Mouse (Mus musculus) ES-E14 (cell line): ENCODE measurements around the gene Selenop. TPM values are rescaled to one million over a fixed set of nuclear protein-coding genes. Genes with fewer than 3 reads are reported as not detected.

ENCODE experiments used
- DNase-seq: peaks from one replicate; pipeline ENCODE4 v3.0.0-alpha.2; 2013; ENCODE audit warnings: low read depth, low spot score
- H3K27ac ChIP-seq: 2 replicates; pipeline ENCODE4 v1.5.1; 2012; ENCODE audit warnings: low read depth, mild to moderate bottlenecking, low read length, moderate library complexity, mixed read lengths; ENCODE audit not compliant: poor library complexity, insufficient read depth, severe bottlenecking
- H3K36me3 ChIP-seq: 2 replicates; pipeline ENCODE4 v1.6.1; 2012; ENCODE audit warnings: mild to moderate bottlenecking, low read length, moderate library complexity, mixed read lengths; ENCODE audit not compliant: control insufficient read depth, poor library complexity, insufficient read depth, severe bottlenecking
- H3K4me1 ChIP-seq, 2 experiments: fragments of 150-350 bp in 1 of 2; sonication (generic) in 1 of 2; 2 replicates each; pipeline ENCODE4 v1.6.1; 2012; ENCODE audit warnings: low read length in 2 of 2, mild to moderate bottlenecking in 1 of 2, mixed read lengths in 1 of 2; ENCODE audit not compliant: control insufficient read depth in 2 of 2, insufficient read depth in 2 of 2, poor library complexity in 1 of 2
- H3K4me3 ChIP-seq, 2 experiments: fragments of 150-350 bp in 1 of 2; sonication (generic) in 1 of 2; 2 replicates each; pipeline ENCODE4 v1.5.1; 2012; ENCODE audit warnings: low read length in 2 of 2, low read depth in 1 of 2, mild to moderate bottlenecking in 1 of 2, mixed read lengths in 1 of 2; ENCODE audit not compliant: insufficient read depth in 1 of 2, poor library complexity in 1 of 2, severe bottlenecking in 1 of 2
- H3K9ac ChIP-seq: 2 replicates; pipeline ENCODE4 v1.6.1; 2012; ENCODE audit warnings: low read depth, mild to moderate bottlenecking, low read length, mixed read lengths; ENCODE audit not compliant: poor library complexity, insufficient read depth, severe bottlenecking
- H3K9me3 ChIP-seq: fragments of 150-350 bp; sonication (generic); 2 replicates; pipeline ENCODE4 v1.6.1; 2012; ENCODE audit warnings: low read depth, mild to moderate bottlenecking, low read length; ENCODE audit not compliant: control insufficient read depth, insufficient read depth
- CHD2 ChIP-seq: IDR thresholded peaks from 2 replicates; pipeline ENCODE4 v1.6.1; 2014; ENCODE audit warnings: mild to moderate bottlenecking, low read depth, low read length, inconsistent platforms
- HCFC1 ChIP-seq: IDR thresholded peaks from 2 replicates; pipeline ENCODE4 v1.6.1; 2012; ENCODE audit warnings: low read length, inconsistent platforms, borderline replicate concordance; ENCODE audit not compliant: insufficient read depth
- MAFK ChIP-seq: IDR thresholded peaks from 2 replicates; pipeline ENCODE4 v1.6.1; 2014; ENCODE audit warnings: mild to moderate bottlenecking, low read depth, low read length, inconsistent platforms; ENCODE audit not compliant: insufficient read depth
- ZC3H11A ChIP-seq: IDR thresholded peaks from 2 replicates; pipeline ENCODE4 v1.6.1; 2012; ENCODE audit warnings: low read depth, mild to moderate bottlenecking, inconsistent platforms, low read length, borderline replicate concordance
- ZNF384 ChIP-seq: IDR thresholded peaks from 2 replicates; pipeline ENCODE4 v1.6.1; 2012; ENCODE audit warnings: low read depth, low read length, inconsistent platforms
- in situ Hi-C, 2 experiments: fragments of 600-800 bp; cut with MboI; formaldehyde crosslinking; loops; one replicate each; pipeline ENCODE4 v1.15.1; 2025; ENCODE audit warnings: low sequenced_read_pairs in 2 of 2, inconsistent platforms in 1 of 2; ENCODE audit not compliant: unreplicated experiment in 2 of 2
- total RNA-seq: library from RNA; depleted of rRNA; stranded (reverse); fragments of 300-350 nt; gene quantifications from 2 replicates; pipeline ENCODE4 v1.2.3, GENCODE M21; 2012

Gene Selenop
- total RNA-seq, 1 experiment = 16.5 TPM

GRCm38 (mm10) chr15:3259025-3259424 is 9.3 kb upstream of the Selenop start:
- in situ Hi-C loops = no loop called here
- no peaks in the 10 kb centered on the region for H3K36me3 ChIP-seq
- no peak overlapping the region for H3K4me3 ChIP-seq
- H3K27ac ChIP-seq = no peak overlapping the region
- no peak for DNase-seq
- H3K4me1 ChIP-seq = no peaks in the 10 kb centered on the region
- no peaks in the 10 kb centered on the region for H3K9me3 ChIP-seq
- TF ChIP-seq CHD2 (no peak), MAFK (no peak), ZC3H11A (no peak), ZNF384 (no peak), HCFC1 (no peak)
- no peak overlapping the region for H3K9ac ChIP-seq

- H3K36me3 ChIP-seq = no peaks in the 10 kb centered on the region
- DNase-seq = no peak
- H3K9ac ChIP-seq = no peak overlapping the region
- in situ Hi-C loops = no loop called here
- no peaks in the 10 kb centered on the region for H3K4me1 ChIP-seq
- TF ChIP-seq ZNF384 = no peak
- TF ChIP-seq HCFC1 = no peak
- no peak for TF ChIP-seq MAFK
- no peak for TF ChIP-seq CHD2
- no peak for TF ChIP-seq ZC3H11A
- H3K27ac ChIP-seq = no peak overlapping the region
- H3K4me3 ChIP-seq = no peak overlapping the region
- no peaks in the 10 kb centered on the region for H3K9me3 ChIP-seq
Observed at GRCm38 (mm10) chr15:3260309-3260708, 8.0 kb upstream of the Selenop start.

GRCm38 (mm10) chr15:3262883-3263282 is 5.5 kb upstream of the Selenop start:
- no peak for TF ChIP-seq HCFC1
- TF ChIP-seq CHD2 = no peak
- TF ChIP-seq MAFK = no peak
- TF ChIP-seq ZNF384 = no peak
- TF ChIP-seq ZC3H11A = no peak
- no peak overlapping the region for H3K27ac ChIP-seq
- no peaks in the 10 kb centered on the region for H3K4me1 ChIP-seq
- H3K9me3 ChIP-seq = no peaks in the 10 kb centered on the region
- in situ Hi-C loops = no loop called here
- no peaks in the 10 kb centered on the region for H3K36me3 ChIP-seq
- no peak overlapping the region for H3K9ac ChIP-seq
- DNase-seq = no peak
- no peak overlapping the region for H3K4me3 ChIP-seq

- H3K9me3 ChIP-seq = no peaks in the 10 kb centered on the region
- H3K36me3 ChIP-seq = no peaks in the 10 kb centered on the region
- DNase-seq = no peak
- no peak overlapping the region for H3K4me3 ChIP-seq
- TF ChIP-seq CHD2 (no peak), MAFK (no peak), ZNF384 (no peak), HCFC1 (no peak), ZC3H11A (no peak)
- no peak overlapping the region for H3K9ac ChIP-seq
- H3K27ac ChIP-seq = no peak overlapping the region
- peaks cover 0 to 2% of the 10 kb centered on the region in 2 experiments; a peak in 1 of 4 replicates for H3K4me1 ChIP-seq
- in situ Hi-C loops = no loop called here
Observed at GRCm38 (mm10) chr15:3264293-3264692, 4.1 kb upstream of the Selenop start.

GRCm38 (mm10) chr15:3264828-3265227 is 3.5 kb upstream of the Selenop start:
- no peak for DNase-seq
- Histone ChIP-seq H3K4me3 (no peak overlapping the region), H3K36me3 (no peaks in the 10 kb centered on the region), H3K9ac (no peak overlapping the region), H3K27ac (no peak overlapping the region), H3K4me1 (peaks cover 0 to 6% of the 10 kb centered on the region in 2 experiments; a peak in 2 of 4 replicates), H3K9me3 (no peaks in the 10 kb centered on the region)
- in situ Hi-C loops = no loop called here
- no peak for TF ChIP-seq HCFC1
- no peak for TF ChIP-seq ZC3H11A
- no peak for TF ChIP-seq MAFK
- TF ChIP-seq CHD2 = no peak
- no peak for TF ChIP-seq ZNF384
